Mouse (Mus musculus) brain, embryonic 18.5 days (tissue): ENCODE measurements at regions not wholly inside any gene's neighbourhood (a gene's known extent, or its start where the extent isn't known, plus 50 kb on each side); places are given as distances from the start of the nearest gene placed in this dataset.
"Not testable (repeated sequence)": the region's sequence is repeated elsewhere in the genome, so short reads cannot be mapped to it uniquely, and the experiment has no call there.

Source experiments
- DNase-seq: peaks from one replicate; pipeline ENCODE4 v3.0.0-alpha.2; 2012; ENCODE audit warnings: low read depth, low spot score

GRCm38 (mm10) chr10:7390239-7391091, 83.0 kb downstream of the Ulbp1 start:
- DNase-seq: no peak

DNA sequence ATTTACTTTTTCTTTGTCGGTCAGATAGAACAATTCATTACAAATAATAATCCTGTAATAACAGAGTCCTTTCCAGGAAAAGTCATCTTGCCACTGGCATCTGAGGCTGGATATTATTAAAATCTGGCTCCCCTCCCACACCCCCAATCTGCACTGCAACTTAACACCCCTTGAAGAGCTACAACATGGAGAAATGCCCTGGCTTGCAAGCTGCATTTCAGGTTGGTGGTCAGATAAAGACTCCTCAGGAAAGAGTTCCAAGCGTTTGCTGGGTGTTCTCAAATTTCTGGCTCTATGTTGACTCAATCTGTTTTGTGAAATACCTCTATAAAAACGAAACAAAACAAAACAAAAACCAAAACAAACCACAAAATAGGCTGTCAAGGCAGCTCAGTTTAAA, 114.6 kb downstream of the Ulbp1 start:
- not testable (repeated sequence) for DNase-seq

DNA sequence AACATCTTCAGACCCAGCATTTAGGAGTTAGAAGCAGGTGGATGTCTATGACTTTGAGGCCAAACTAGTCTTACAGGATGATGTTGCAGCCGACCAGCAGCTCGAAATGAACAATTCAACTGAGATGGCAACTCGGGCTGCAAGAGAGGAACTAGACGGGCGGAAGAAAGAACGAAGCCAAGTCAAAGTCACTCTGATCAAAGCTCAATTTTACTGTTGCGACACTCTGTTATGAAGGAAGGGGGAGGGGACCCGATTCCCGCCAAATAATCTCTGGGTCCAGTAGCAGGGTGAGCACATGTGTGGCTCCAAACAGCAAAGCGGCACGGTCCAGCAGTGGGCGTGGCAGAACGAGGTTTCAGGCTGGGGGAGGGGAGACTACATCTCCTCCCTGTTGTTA, 129.1 kb downstream of the Ulbp1 start:
- DNase-seq: not testable (repeated sequence)

- not testable (repeated sequence) for DNase-seq
Measured at GRCm38 (mm10) chr10:7343736-7344135, 129.7 kb downstream of the Ulbp1 start.

GRCm38 (mm10) chr10:7333077-7333747, 121.2 kb upstream of the Cnksr3 start:
- peak; percentile 66 for DNase-seq

- no peak for DNase-seq
Measured at GRCm38 (mm10) chr10:7328262-7328661, 116.2 kb upstream of the Cnksr3 start.

- not testable (repeated sequence) for DNase-seq
Measured at GRCm38 (mm10) chr10:7327046-7327445, 115.0 kb upstream of the Cnksr3 start.

DNA sequence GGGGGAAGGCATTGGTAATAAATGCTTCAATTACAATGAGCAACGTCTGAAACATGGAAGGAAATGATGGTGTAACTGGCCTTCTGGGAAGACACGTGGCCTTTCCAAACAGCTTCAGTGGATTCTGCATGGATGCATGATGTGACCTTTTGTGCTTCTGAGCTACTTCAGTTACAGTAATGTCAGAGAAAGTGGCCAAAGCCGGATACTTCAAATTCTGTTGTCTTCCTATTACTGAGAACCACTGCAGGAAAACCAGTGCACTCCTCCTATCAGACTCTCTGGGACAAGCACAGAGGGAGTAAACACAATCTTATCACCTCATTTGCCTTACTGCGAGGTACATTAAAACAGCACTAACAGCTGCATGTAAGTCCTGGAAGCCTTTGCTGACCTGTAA, 113.0 kb upstream of the Cnksr3 start:
- no peak for DNase-seq

- DNase-seq: no peak
Measured at GRCm38 (mm10) chr10:7323258-7323657, 111.2 kb upstream of the Cnksr3 start.

- no peak for DNase-seq
Measured at GRCm38 (mm10) chr10:7309927-7310326, 97.9 kb upstream of the Cnksr3 start.

GRCm38 (mm10) chr10:7305881-7306280, 93.8 kb upstream of the Cnksr3 start:
- not testable (repeated sequence) for DNase-seq

DNA sequence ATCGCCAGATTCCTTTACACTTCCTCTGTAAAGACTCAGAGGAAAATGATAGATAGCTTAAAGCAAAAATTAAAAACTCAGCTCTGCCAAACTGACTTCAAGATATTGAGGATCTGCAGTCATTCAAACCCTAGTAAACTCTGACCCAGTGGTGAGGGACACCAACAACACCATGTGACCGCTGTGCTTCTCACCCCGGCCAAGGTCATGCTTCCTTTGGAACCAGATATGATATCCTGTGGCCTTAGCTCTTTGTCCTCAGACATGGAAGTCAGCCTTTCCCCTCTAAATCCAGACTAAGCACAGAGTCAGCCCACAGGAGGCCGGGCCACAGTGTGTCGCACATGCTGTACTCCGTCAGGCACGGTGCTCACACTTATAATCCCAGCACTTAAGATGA, 86.3 kb upstream of the Cnksr3 start:
- no peak for DNase-seq

- no peak for DNase-seq
Measured at GRCm38 (mm10) chr10:7295921-7296320, 83.9 kb upstream of the Cnksr3 start.

- no peak for DNase-seq
Measured at GRCm38 (mm10) chr10:7293203-7293602, 81.2 kb upstream of the Cnksr3 start.

GRCm38 (mm10) chr10:7289773-7290411, 77.9 kb upstream of the Cnksr3 start:
- DNase-seq: no peak

DNA sequence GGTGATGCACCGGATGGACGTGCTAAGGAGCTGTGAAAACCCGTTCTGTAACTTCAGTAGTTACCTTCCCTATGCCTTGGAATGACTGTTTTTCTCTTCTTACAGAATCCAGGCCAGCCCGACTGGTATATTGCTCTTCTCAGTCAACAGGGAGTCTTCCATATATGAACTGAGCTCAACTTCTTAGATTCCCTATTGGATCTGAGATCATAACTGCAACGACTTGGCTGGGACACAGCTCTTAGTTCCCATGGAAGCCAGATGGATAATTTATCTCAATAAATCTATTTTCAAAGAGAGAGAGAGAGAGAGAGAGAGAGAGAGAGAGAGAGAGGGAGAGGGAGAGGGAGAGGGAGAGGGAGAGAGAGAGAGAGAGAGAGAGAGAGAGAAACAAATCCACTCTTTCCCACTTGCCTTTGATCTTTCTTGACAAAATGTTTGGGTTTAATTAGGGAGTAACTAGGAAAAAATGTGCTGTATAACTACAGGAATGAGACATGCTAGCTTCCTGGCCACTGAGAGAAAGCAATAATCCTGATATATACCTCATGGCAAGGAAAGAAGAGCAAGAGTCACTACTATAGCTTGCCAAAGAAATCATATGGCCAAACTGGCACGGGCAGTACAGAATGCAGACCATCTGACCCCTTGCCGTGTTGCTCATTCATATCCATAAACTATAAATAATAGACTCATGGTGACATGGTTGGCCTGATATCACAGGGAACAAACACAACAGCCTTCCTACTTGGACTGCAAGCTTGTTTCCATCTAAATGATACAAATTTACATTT, 73.3 kb upstream of the Cnksr3 start:
- DNase-seq: no peak

DNA sequence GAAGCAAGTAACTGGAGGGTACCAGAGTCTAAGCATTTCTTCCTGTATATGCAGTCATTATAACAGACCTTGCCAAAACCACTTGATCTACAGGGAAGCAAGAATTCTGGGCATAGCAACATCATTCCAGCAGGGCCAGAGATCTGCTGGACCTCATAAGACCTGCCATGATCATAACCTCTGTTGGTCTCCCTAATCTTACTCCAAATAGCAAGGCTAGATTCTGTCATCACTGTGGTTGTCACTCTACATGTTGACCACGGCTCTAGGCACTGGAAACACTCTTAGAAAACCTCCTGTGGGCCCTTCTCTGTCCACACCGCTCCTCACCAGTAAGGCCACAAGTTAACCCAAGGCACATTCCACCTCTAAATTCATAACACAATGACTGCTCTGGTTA, 68.4 kb upstream of the Cnksr3 start:
- no peak for DNase-seq

DNA sequence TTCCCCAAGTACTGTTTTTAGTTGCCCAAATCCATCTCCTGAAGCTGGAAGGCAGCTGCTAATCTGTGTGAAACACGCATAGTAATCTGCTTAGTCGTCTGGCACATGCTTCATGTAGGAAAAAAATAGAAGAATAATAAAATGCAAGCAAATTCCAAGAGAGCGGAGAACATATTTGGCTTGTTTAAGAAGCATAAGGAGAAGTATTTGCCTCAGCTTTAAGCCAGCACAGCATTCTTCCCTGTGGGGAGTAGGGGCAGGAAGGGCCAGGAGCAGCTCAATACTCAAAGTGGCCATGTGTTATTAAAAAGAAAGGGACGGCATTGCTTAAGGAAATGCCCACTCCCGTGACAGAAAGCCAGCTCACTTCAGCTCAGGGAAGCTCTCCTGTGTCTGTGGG, 66.8 kb upstream of the Cnksr3 start:
- DNase-seq: no peak

- no peak for DNase-seq
Measured at GRCm38 (mm10) chr10:7275357-7275756, 63.3 kb upstream of the Cnksr3 start.

- DNase-seq: no peak
Measured at GRCm38 (mm10) chr10:7274422-7274821, 62.4 kb upstream of the Cnksr3 start.

GRCm38 (mm10) chr10:7271156-7271555, 59.1 kb upstream of the Cnksr3 start:
- no peak for DNase-seq
